Mouse (Mus musculus) kidney, postnatal 25 days (tissue): ENCODE measurements at regions not wholly inside any gene's neighbourhood (a gene's known extent, or its start where the extent isn't known, plus 50 kb on each side); places are given as distances from the start of the nearest gene placed in this dataset.

Source experiments
- DNase-seq, 2 experiments: peaks; one replicate each; pipeline ENCODE4 v3.0.0; 2021; ENCODE audit warnings: mixed read lengths in 2 of 2

DNA sequence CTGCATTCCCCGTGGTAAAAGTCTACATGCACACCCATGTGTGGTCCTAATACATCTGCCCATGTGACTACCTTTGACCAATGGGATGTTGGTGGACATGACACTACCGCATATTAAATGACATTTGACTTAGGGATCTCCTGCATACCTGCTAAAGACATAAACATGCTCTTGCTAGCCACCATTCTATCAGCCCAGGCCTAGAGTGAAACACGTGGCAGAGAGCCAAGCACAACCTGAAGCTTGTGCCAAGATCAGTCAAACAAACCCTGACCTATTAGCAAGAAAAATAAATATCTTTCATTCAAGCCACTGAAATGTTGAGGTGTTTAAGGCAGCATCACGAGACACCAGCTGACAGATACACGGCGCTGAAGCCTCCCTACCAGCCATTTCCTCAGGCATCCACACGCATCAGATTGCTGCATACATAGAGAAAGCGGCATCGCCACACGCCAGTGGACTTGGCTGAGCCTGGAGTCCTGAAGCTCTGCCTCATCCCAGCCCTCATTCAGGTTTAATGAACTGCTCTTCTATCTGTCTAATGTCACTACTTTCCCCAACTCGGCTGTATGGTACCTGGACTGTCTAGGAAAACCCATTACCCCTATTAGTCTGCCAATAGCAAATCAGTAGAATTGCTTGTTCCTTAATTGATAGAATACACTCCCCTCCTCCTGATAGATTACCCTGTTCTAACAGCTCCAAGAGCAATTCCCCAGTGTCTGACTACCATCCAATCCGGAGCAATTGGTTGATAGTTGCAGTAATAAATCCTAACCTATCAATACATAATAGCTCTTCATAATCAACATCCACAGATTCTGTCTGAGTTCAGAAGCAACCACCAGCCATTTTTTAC, 242.8 kb upstream of the Rsrc1 start:
- DNase-seq = peak; percentile 46 to 48

DNA sequence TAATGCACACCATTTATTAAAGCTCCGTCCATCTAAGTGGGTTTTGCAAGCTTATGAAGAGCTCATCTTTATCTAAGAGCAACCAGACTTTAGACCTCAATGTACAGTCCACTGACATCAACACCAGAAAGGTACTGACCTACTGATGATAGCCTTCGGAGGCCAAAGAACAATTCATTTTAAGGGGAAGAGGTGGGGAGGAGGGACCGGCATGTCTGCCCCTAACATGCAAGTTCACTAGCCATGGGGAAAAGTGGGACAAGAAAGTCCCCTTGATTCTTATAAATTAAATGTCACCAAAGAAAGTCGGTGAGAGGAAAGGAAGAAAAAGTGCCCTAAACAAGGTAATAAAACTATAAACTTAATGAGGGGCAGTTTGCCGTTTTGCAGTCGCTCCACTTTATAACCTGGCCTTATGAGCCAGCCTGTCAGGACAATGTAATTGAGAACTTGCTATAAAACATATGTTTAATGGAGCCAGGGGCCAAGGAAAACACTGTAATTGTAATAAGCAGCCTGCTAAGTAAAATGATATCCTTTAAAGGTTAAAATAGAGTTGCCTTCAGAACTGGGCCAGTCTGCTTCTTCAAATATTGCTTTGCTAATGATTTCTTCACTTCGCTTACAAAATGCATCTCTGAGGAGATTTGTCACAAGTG, 241.7 kb upstream of the Rsrc1 start:
- DNase-seq = no peak

DNA sequence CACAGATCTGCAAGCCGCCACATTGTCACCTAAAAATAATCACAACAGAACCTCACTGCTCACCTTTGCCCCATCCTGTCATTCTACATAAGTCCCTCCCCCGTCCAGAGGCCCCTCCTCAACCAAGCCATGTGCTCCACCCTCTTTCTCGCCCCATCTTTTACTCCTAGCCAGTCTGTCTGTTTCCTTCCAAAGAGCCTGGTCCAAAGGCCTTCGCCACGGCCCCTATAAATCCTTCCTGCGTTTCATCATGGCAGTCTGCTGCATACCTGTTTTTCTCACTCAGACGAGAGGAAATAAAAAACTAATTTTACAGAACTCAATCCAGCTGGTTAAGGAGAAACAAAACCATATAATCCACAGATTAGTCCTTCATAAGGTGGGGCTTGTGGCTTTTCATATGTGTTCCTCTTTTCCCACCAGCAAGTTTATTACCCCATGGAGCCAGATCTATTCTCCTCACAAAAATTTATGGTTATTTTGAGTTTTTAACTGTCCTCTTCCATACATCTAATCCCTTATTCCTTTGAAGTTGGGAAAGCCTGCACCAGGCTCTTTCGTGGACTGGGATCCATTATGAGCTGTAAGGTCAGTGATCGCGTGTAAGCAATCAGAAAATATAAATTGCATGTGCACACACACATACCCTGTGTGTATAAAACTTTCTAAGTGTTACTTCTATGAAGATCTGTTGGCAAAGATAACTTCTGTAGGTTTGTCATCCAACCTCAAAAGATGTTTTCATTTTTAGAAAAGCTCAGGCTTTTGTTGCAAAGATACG, 236.9 kb upstream of the Rsrc1 start:
- no peak for DNase-seq

DNA sequence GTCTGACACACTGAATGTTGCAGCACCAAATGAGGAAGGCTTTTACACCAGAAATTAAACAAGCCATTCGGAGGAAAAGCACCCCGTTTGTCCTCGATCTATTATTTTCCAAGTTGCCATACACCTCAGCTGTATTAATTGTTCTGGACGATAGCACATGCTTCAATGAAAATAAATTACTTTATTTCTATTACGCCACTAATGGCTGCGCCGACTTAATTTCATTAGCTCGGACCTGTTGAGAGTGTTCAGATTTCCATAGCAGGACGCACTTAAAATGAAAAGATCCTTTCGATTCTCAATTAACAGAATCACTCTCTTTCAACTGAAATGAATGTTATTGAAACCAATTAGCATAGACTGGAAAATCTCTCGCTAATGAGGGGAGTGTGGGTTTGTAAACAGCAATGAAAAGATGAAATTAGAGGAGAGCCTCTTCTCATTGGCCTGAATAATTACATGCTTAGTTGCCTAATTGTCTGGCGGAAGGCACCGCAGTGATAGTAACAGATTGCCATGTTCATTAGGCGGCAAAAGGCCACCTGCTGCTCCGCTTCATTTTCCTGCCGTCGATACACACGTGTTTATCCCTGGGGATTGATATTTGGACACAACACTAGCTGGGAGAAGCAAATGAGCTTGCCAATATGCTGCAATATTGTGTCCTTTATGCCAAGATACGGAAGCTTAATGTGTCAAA, 234.7 kb upstream of the Rsrc1 start:
- no peak for DNase-seq

DNA sequence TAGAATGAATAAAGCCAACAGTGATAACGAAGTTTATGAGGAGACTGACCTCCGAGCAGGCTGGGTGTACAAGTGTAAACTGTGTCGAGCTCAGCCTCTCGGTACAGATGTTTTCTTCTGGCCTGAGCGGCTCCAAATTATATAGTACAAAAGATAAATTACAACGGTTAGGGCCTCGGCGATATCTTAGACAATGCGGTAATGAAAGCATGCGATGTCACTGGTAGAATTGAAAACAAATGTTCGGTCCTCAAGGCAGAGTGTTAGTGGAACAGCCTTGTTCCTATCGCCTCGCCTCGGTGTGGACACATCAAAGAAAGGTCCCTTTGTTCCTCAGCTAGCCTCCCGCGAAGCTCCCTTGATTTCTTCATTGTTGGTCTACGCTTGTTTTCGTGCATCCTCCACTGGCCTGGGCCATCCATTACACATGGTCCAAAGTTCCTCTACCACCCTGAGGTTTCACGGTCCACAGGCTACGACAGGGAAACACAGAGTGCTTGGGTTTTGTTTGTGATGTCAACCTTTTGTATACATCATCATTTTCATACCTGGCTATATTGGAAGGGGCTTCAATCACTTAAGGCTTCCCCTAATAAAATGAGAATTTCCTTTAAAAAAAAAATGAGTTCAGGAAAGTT, 234.0 kb upstream of the Rsrc1 start:
- no peak for DNase-seq

DNA sequence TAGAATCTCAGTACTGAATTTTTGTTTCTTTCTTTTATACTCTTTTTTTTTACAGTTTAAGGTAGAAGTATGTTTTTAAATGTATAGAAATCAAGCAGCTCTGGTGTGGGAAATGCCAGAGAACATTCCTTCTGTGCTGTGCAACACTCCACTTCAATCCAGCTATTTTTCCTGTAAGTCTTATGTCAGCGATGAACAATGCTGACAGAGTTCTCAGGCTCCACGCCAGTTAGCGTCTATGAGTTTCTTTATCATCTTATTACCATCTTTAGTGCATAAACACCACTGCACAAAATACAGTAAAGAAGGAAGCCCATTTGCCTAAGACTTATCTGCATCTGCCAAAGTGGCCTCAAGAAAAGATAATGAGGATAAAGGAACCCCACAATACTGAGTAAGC, 223.0 kb upstream of the Rsrc1 start:
- no peak for DNase-seq

DNA sequence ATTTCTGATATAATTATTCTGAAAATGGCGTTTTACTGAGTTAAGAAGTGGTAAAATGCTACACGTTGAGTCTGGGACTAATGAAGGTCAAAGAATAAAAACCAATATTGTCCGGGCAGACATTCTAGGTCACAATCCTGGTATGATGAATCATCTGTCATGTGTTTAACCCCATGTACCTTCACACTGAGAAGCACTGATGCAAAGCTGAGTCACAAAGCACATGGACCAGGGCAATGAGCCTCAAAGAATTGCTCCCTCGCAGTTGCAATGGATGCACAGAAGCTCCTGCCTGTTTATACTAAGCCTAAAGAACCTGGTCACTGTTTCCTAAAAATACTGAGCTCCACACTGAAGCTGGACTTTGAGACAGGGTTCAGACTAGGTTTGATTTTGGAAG, 221.3 kb upstream of the Rsrc1 start:
- DNase-seq = no peak

DNA sequence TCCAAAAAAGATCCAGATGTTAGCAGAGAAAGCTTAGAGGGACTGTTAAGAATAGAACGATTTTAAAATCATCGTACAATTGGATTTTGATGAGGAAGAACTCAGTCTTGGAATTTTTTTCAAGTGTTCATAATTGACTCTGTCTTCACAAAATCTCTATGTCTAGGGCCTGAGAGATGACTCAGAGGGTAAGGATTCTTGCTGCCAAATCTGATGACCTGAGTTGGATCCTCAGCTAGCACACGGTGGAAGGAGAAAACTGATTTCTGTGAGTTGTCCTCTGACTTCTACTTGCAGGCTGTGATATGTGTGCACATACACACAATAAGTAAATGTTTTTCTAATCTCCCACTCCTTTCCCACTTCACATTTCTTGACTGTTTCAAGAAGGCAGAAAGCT, 218.7 kb upstream of the Rsrc1 start:
- DNase-seq = no peak

DNA sequence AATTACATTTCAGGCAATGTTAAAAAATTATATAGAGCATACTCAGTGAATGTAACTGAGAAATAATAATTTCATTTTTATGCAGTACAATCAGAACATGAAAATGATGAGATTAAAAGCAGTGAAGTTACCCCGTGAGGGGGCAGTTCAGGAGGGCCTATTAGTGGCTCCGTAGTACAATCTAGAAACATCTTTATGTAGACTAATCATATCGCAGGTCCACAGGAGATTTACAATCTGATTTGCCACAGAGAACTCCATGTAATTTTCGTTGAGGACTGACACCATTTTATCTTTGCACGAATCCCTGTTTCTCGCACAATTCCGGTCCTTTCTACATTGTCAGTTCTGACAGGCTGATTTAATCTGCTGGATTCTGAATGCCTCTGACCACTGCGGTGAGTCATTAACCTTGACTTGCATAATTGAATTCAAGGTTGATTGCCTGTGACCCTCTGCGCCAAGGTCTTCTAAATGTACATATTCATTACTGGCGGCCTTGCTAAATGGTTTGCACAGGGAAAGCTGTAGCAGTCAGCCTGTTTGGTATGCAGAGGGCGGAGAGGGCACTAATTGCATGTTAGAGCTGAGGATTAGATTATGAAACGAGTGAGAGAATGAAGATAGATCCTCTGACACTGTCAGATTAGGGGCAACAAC, 183.7 kb upstream of the Rsrc1 start:
- DNase-seq = peak; percentile 17 to 40

DNA sequence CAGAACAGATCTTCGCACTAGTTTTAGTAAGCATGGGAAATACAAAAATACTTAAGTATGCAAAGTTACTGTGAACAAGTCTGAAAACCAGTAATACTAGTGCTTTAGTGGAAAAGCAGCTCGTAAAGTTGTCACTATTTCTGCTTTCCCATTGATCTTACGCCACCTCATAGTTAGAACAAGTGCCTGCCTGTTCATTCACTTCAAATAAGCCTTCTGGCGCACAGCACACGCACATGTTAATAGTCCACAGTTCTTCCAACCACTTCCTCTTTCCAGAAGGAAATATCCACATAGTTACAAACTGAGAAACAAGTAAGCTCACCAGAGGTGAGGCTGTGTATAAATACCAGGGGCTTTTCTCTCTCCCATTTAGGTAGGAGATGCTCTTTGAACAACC, 182.9 kb upstream of the Rsrc1 start:
- no peak for DNase-seq

DNA sequence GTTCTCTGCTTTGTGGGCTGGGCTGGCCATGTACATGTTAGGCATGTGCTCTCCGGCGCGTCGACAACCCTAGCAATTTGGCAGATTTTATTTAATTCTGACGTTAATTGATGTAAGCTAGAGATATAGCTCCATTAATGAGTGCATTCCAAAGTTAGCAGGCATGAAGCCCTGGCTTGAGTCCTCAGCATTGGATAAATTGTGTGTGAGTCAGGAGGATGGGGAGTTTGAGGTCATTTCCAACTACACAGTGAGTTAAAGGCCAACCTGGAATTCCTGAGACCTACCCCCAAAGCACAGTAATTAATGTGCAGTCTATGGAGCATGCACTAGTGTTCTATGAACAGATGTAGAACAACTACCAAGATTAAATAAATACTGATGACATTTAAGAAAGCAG, 178.7 kb upstream of the Rsrc1 start:
- DNase-seq = no peak

DNA sequence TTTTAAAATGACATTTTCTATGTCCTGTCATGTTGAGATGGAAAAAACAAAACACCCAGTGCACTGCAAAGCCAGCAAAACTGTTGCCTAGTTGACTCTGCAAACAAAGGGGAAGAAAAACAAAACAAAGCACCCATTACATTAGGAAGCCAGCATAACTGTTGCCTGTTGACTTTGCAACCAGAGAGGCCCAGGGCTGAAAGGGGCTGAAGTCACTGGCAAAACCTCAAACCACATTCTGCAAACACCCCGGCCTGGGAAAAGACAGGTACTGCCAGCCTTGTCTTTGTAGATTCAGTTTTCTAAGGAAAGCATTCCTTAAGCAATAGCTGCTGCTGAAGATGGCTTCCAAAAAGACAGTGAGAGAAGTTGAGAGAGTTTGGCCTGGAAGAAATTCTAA, 175.0 kb upstream of the Rsrc1 start:
- DNase-seq = no peak

DNA sequence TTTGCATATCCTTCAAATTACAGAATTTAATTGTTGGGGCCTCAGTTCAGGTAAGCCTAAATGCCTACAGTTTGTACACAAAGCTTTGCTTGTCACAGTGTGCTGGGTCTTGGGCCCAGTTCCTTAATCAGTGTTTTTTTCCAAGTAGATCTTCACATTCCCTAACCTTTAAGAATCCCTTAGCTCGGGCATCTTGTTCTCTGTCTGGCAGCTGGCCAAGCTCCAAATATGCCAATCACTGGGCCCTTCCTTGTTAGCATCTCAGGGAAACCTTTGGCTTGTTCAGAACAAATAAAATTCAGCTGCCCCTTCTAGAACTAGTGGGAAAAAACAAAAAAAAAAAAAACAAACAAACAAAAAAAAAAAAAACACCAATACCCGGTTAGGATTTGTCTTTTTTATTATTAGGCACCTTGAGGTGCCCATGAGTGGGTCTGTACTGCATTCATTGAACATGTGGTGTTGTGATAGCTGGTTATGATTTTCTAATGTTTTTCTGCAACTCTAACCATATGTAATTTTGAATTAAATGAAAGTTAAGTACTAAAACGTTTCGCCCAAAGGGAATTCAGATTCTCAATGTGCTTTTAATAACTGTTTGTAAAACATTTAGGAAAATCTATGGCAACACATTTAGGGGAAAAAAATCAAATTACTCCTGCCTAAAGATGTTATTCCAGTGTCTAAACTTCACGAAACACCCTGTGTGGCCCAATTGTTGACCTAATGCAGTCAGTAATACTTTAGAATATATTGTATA, 168.3 kb upstream of the Rsrc1 start:
- DNase-seq = peak in 1 of 2 experiments; percentile 11

DNA sequence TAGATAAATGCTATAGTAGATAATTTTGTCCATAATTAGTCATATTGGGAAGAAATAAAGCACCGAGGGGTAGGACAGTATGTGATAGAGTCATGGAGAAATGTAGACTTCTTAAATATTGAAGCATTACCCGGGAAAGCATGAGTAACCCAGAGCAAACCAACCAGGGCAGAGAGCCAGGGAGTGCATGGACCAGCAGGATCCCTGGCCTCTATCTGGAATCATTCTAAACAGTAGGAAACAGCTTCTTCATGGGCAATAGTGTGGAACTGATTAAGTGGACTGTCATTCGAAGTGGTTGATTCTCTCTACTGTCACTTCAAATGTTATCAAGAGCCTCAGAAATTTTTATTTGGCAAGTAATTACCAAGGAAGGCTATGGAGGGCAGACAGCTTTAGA, 155.4 kb upstream of the Rsrc1 start:
- no peak for DNase-seq
